Mouse (Mus musculus): ENCODE measurements around the gene Gm17581. TPM values are rescaled to one million over a fixed set of nuclear protein-coding genes. Genes with fewer than 3 reads are reported as not detected.

Gm17581 gene
- polyA plus RNA-seq, 1 experiment from 2014 or later, result not detected

Other genes starting within 250 kb of the Gm17581 start
- gene Acss2, start 217.9 kb downstream of the Gm17581 start, polyA plus RNA-seq (2015; fragmentation: Nextera tagmentation; extraction: Ambion mirVana), result 28.3 and 29.8 TPM in 2 replicates
- 69.9 and 79.2 TPM in 2 replicates for gene Ggt7, start 217.6 kb downstream of the Gm17581 start, polyA plus RNA-seq (2015; fragmentation: Nextera tagmentation; extraction: Ambion mirVana)
- gene Gss, start 143.1 kb downstream of the Gm17581 start, polyA plus RNA-seq (2015; fragmentation: Nextera tagmentation; extraction: Ambion mirVana), result 15.4 and 15.8 TPM in 2 replicates
- gene Myh7b, start 124.7 kb downstream of the Gm17581 start, polyA plus RNA-seq (2015; fragmentation: Nextera tagmentation; extraction: Ambion mirVana), result 0.50 and 0.90 TPM in 2 replicates
- gene Trpc4ap, start 43.5 kb downstream of the Gm17581 start, polyA plus RNA-seq (2015; fragmentation: Nextera tagmentation; extraction: Ambion mirVana), result 164 and 166 TPM in 2 replicates
- gene Edem2, start 6.4 kb downstream of the Gm17581 start, polyA plus RNA-seq (2015; fragmentation: Nextera tagmentation; extraction: Ambion mirVana), result 38.9 and 40.3 TPM in 2 replicates
- gene Procr, start 15.3 kb upstream of the Gm17581 start, polyA plus RNA-seq (2015; fragmentation: Nextera tagmentation; extraction: Ambion mirVana), result 4.5 and 5.1 TPM in 2 replicates
- gene Mmp24, start 39.5 kb upstream of the Gm17581 start, polyA plus RNA-seq (2015; fragmentation: Nextera tagmentation; extraction: Ambion mirVana), result 11.7 and 12.2 TPM in 2 replicates
- gene BC029722, start 83.6 kb upstream of the Gm17581 start, polyA plus RNA-seq (2015; fragmentation: Nextera tagmentation; extraction: Ambion mirVana), result 24.1 and 28.7 TPM in 2 replicates
- gene Eif6, start 91.1 kb upstream of the Gm17581 start, polyA plus RNA-seq (2015; fragmentation: Nextera tagmentation; extraction: Ambion mirVana), result 156 and 170 TPM in 2 replicates
- gene Fam83c, start 99.0 kb upstream of the Gm17581 start, polyA plus RNA-seq (2015; fragmentation: Nextera tagmentation; extraction: Ambion mirVana), result 0.56 and 0.63 TPM in 2 replicates
- gene Uqcc1, start 194.4 kb upstream of the Gm17581 start, polyA plus RNA-seq (2015; fragmentation: Nextera tagmentation; extraction: Ambion mirVana), result 69.7 and 73.1 TPM in 2 replicates
- not detected in 2 replicates for gene Gm15557, start 204.9 kb upstream of the Gm17581 start, polyA plus RNA-seq (2015; fragmentation: Nextera tagmentation; extraction: Ambion mirVana)
- gene Gdf5, start 209.5 kb upstream of the Gm17581 start, polyA plus RNA-seq (2015; fragmentation: Nextera tagmentation; extraction: Ambion mirVana), result 1.3 and 2.1 TPM in 2 replicates
- gene Cep250, start 220.6 kb upstream of the Gm17581 start, polyA plus RNA-seq (2015; fragmentation: Nextera tagmentation; extraction: Ambion mirVana), result 13.6 and 18.6 TPM in 2 replicates

All from neural tube, embryonic 13.5 days (tissue).